Mouse (Mus musculus): Measurements from ENCODE around the gene Rtn4r. TPM values are rescaled to one million over a fixed set of nuclear protein-coding genes. Genes with fewer than 3 reads are reported as not detected.

Gene Rtn4r
- polyA plus RNA-seq, 1 experiment from 2014 or later: 0.11 TPM

DNA sequence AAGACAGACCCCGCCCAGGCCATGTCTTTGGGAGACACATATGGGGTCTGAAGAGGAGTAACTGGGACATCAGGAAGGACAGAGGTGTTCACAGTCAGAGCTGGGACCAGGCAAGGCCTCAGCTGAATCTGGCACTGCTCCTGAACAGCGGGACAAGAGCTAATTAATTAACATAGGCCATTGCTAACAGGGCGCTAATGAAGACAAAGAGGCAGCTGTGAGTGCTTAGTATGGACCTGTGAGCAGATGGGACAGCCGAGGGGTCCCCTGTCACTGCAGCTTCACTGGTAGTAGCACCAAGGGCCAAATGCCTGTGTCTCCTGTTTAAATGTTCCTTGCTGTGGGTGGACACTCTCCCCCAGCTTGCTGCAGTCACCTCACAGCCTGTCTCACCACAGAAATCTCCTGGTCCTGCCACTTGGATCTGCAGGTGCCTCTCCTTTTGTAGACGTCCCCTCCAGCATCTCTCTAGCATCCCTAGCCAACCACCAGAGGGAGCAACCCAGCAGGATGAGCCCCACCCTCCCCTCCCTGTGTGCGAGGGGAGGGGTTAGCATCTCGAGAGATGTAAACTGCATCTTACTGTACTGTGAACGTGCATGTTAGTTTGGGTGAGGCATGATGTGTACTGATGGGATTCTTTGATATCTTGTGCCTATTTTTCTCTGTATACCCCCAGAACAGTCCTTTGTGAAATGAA, 8.3 kb upstream of the Rtn4r start:
- ATAC-seq (ENCODE audit: low read depth): no peak
- no peak overlapping the region for H3K9ac ChIP-seq (ENCODE audit: low read depth, low read length)
- H3K36me3 ChIP-seq (ENCODE audit: control insufficient read depth, insufficient read depth): no peaks in the 10 kb centered on the region
- no peak overlapping the region for H3K4me2 ChIP-seq (ENCODE audit: low read depth, low read length)
- H3K27ac ChIP-seq (ENCODE audit: low read length): no peak overlapping the region
- 24% methylated on average over 8 of the region's 8 CpGs for WGBS (ENCODE audit: insufficient replicate concordance)
- no peak overlapping the region for H3K4me3 ChIP-seq (ENCODE audit: low read depth, low read length)
- no peaks in the 10 kb centered on the region for H3K27me3 ChIP-seq (ENCODE audit: control insufficient read depth, insufficient read depth, low read depth, low read length)
- H3K4me1 ChIP-seq (ENCODE audit: control insufficient read depth, low read depth, low read length): no peaks in the 10 kb centered on the region; the same call in 1 of the 2 replicates
- H3K9me3 ChIP-seq (replicated peaks; ENCODE audit: control insufficient read depth, low read length): no peaks in the 10 kb centered on the region

DNA sequence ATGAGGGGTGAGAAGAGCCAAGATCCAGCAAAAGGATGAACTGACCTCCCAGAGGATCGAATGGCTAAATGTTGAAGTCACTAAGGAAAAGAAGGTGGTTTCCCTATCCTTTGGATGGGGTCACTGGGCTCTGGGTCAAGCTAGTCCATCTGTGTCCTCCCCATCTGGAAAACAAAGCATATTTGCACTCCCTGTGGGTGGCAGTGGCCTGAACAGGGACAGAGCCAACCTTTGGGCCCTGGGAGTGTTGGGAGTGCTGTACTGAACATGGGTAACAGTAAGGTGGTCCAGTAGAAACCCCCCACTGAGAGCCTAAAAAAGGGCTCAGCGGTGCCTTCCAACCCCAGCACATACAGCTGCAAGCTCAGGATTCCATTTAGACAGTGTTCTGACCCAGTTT, 4.7 kb upstream of the Rtn4r start:
- Histone ChIP-seq H3K4me3 (ENCODE audit: low read depth, low read length) (no peak overlapping the region), H3K4me2 (ENCODE audit: low read depth, low read length) (no peak overlapping the region), H3K9ac (ENCODE audit: low read depth, low read length) (no peak overlapping the region), H3K27me3 (ENCODE audit: control insufficient read depth, insufficient read depth, low read depth, low read length) (peaks cover 18% of the 10 kb centered on the region), H3K4me1 (ENCODE audit: control insufficient read depth, low read depth, low read length) (peaks cover under 1% of the 10 kb centered on the region), H3K9me3 (replicated peaks; ENCODE audit: control insufficient read depth, low read length) (no peaks in the 10 kb centered on the region), H3K27ac (ENCODE audit: low read length) (no peak overlapping the region), H3K36me3 (ENCODE audit: control insufficient read depth, insufficient read depth) (no peaks in the 10 kb centered on the region)
- ATAC-seq (ENCODE audit: low read depth): peak; percentile 55; the same call in 1 of the 2 replicates
- 66% methylated on average over 2 of the region's 2 CpGs for WGBS (ENCODE audit: insufficient replicate concordance)

DNA sequence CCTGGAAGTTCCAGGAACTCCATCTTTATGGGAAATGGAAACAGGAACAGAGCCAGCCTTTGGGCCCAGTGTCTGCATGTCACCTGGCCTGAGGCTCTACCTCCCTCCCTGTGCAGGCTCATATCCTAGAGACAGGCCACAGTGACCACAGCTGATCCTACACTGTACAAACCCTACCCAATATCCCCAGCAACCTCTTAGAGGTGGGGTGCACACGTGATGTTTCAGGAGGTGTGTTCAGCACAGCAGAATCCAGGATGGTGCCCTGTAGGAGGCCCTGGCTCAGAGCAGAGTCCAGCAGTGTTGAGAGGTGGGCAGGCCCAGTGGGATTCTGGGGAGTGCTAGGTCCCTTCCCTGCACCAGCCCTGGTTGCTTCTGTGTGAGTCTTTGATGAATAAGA, 4.0 kb upstream of the Rtn4r start:
- peaks cover 4% of the 10 kb centered on the region for H3K4me1 ChIP-seq (ENCODE audit: control insufficient read depth, low read depth, low read length)
- ATAC-seq (ENCODE audit: low read depth): 0 out of 2 replicates have a peak, but pooled peaks have one; percentile 11
- 29% methylated on average over 1 of the region's 1 CpGs for WGBS (ENCODE audit: insufficient replicate concordance)
- no peak overlapping the region for H3K4me3 ChIP-seq (ENCODE audit: low read depth, low read length)
- no peaks in the 10 kb centered on the region for H3K36me3 ChIP-seq (ENCODE audit: control insufficient read depth, insufficient read depth)
- H3K9me3 ChIP-seq (replicated peaks; ENCODE audit: control insufficient read depth, low read length): no peaks in the 10 kb centered on the region
- H3K9ac ChIP-seq (ENCODE audit: low read depth, low read length): no peak overlapping the region
- H3K27ac ChIP-seq (ENCODE audit: low read length): no peak overlapping the region
- peaks cover 25% of the 10 kb centered on the region for H3K27me3 ChIP-seq (ENCODE audit: control insufficient read depth, insufficient read depth, low read depth, low read length)
- H3K4me2 ChIP-seq (ENCODE audit: low read depth, low read length): no peak overlapping the region

DNA sequence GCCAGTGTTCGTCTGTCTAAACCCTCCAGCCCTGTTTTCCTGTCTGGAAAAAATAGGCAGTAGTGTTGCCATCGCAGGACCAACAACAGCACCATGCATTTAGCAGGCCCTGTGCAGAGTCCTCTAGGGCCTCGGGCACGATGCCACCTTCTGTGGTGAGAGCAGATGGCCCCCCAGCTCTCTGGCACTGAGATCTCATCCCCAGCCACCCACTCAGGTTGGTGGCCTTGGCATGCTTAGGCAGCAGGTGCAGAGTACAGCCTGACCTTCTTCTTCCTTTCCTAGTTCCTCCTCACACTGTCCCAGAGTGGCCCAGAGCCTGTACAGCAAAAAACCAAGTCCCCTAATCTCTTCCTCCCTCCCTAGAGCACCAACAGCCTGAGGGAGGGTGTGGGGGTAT, 3.4 kb upstream of the Rtn4r start:
- no peak for ATAC-seq (ENCODE audit: low read depth)
- Histone ChIP-seq H3K4me3 (ENCODE audit: low read depth, low read length) (no peak overlapping the region), H3K9ac (ENCODE audit: low read depth, low read length) (no peak overlapping the region), H3K36me3 (ENCODE audit: control insufficient read depth, insufficient read depth) (no peaks in the 10 kb centered on the region), H3K27me3 (ENCODE audit: control insufficient read depth, insufficient read depth, low read depth, low read length) (peaks cover 31% of the 10 kb centered on the region), H3K4me1 (ENCODE audit: control insufficient read depth, low read depth, low read length) (peaks cover 4% of the 10 kb centered on the region), H3K9me3 (replicated peaks; ENCODE audit: control insufficient read depth, low read length) (no peaks in the 10 kb centered on the region), H3K27ac (ENCODE audit: low read length) (no peak overlapping the region), H3K4me2 (ENCODE audit: low read depth, low read length) (no peak overlapping the region)
- WGBS (ENCODE audit: insufficient replicate concordance): 44% methylated on average over 4 of the region's 4 CpGs

DNA sequence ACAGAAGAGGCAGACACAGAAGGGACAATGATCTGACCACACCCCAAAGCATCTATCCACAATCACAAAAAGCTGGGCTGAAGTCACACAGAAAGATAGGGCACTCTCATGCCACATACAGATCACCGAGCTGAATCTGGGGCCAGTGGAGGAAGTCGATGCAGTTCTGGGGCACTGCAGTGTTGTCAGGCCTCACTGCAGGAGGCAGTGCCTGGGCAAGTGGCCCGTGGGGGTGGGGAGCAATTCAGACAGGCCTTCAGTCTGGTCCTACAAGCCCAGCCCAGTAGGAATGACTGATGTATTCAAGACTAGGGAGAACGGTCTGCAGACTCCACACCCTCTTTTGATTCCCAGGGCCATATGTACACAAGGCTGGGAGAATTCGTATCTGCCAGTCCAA, 2.8 kb upstream of the Rtn4r start:
- ATAC-seq (ENCODE audit: low read depth): no peak
- H3K27ac ChIP-seq (ENCODE audit: low read length): no peak overlapping the region
- no peaks in the 10 kb centered on the region for H3K9me3 ChIP-seq (replicated peaks; ENCODE audit: control insufficient read depth, low read length)
- no peak overlapping the region for H3K4me2 ChIP-seq (ENCODE audit: low read depth, low read length)
- H3K4me3 ChIP-seq (ENCODE audit: low read depth, low read length): no peak overlapping the region
- H3K27me3 ChIP-seq (ENCODE audit: control insufficient read depth, insufficient read depth, low read depth, low read length): peaks cover 35% of the 10 kb centered on the region
- H3K4me1 ChIP-seq (ENCODE audit: control insufficient read depth, low read depth, low read length): peaks cover 4% of the 10 kb centered on the region
- 15% methylated on average over 5 of the region's 5 CpGs for WGBS (ENCODE audit: insufficient replicate concordance)
- H3K36me3 ChIP-seq (ENCODE audit: control insufficient read depth, insufficient read depth): no peaks in the 10 kb centered on the region
- no peak overlapping the region for H3K9ac ChIP-seq (ENCODE audit: low read depth, low read length)

DNA sequence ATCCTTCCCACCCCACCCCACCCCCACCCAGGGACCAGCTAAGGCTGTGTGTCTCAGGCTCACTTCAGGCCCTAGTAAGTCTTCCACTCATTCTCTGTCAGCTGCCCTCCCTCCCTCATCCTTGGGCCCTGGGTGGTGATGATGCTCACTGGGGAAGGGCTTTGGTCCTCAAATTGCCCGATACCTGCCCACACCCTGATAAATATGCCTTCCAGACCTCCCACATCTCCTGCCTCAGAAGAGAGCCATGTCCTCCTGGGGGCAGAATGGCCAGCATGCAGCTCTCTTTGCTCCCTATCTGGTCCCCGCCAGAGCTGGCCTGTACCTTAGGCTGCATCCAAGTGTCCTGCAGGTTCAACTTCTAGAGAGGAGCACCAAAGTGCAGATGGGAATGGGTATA, 2.3 kb upstream of the Rtn4r start:
- Histone ChIP-seq H3K9me3 (replicated peaks; ENCODE audit: control insufficient read depth, low read length) (no peaks in the 10 kb centered on the region), H3K36me3 (ENCODE audit: control insufficient read depth, insufficient read depth) (no peaks in the 10 kb centered on the region), H3K4me2 (ENCODE audit: low read depth, low read length) (no peak overlapping the region), H3K27ac (ENCODE audit: low read length) (no peak overlapping the region), H3K4me3 (ENCODE audit: low read depth, low read length) (no peak overlapping the region), H3K4me1 (ENCODE audit: control insufficient read depth, low read depth, low read length) (peaks cover 4% of the 10 kb centered on the region), H3K9ac (ENCODE audit: low read depth, low read length) (no peak overlapping the region), H3K27me3 (ENCODE audit: control insufficient read depth, insufficient read depth, low read depth, low read length) (peaks cover 35% of the 10 kb centered on the region)
- WGBS (ENCODE audit: insufficient replicate concordance): 65% methylated on average over 2 of the region's 2 CpGs
- no peak for ATAC-seq (ENCODE audit: low read depth)

DNA sequence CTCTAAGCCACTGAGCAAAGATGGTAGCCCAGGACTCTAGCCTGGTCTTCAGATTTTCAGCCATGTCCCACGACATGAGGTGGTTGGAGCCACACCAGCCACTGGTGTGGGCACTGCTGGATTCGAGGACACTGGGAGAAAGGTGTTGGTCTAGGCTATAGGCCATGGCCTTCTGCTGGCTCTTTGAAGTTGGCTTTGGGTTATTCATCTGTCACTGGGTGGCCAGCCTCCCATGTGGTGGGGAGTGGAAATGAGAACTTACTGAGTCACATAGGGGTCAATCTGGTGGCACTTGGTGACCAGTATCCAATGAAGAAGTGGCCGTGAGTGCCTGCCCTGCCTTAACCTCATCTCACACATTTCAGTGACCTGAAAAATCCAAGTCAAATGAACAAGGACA, 1.2 kb upstream of the Rtn4r start:
- Histone ChIP-seq H3K9ac (ENCODE audit: low read depth, low read length) (no peak overlapping the region), H3K27ac (ENCODE audit: low read length) (no peak overlapping the region), H3K36me3 (ENCODE audit: control insufficient read depth, insufficient read depth) (no peaks in the 10 kb centered on the region), H3K4me3 (ENCODE audit: low read depth, low read length) (no peak overlapping the region), H3K4me1 (ENCODE audit: control insufficient read depth, low read depth, low read length) (peaks cover 4% of the 10 kb centered on the region), H3K4me2 (ENCODE audit: low read depth, low read length) (no peak overlapping the region), H3K9me3 (replicated peaks; ENCODE audit: control insufficient read depth, low read length) (no peaks in the 10 kb centered on the region), H3K27me3 (ENCODE audit: control insufficient read depth, insufficient read depth, low read depth, low read length) (peaks cover 35% of the 10 kb centered on the region)
- no peak for ATAC-seq (ENCODE audit: low read depth)
- WGBS (ENCODE audit: insufficient replicate concordance): 57% methylated on average over 3 of the region's 3 CpGs

DNA sequence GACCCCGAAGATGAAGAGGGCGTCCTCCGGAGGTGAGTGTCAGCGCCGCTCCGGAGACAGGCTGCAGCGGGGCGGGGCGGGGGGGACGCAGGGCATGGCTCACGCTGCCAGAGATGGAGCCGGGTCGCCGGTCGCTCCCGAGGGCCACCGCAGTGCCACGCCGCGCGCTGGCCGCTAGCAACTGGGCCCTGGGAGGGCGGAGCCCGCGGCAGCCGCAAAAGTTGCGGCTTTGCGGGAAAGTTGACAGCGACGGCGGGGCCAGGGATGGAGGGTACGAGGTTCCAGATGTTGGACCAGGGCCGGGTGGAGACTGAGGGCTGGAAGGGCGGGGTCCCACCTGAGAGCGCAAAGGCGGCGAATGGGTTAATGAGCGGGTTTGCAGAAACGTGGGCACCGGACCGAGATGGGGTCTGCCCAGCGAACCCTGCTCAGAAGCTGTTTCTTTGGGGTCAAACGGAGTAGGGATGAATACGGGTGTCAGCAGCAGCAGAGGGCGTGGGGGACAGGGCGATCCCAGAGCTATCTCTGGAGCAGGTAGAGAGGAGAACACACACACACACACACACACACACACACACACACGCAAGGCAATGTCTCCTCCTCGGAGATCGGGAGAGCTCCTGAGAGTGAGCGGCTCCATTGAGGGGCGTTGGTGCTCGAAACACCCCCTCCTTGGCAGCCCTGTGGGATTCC, 575 bp downstream of the Rtn4r start:
- 3% methylated on average over 52 of the region's 52 CpGs for WGBS (ENCODE audit: insufficient replicate concordance)
- no peaks in the 10 kb centered on the region for H3K36me3 ChIP-seq (ENCODE audit: control insufficient read depth, insufficient read depth)
- ATAC-seq (ENCODE audit: low read depth): 0 out of 2 replicates have a peak, but pooled peaks have one; percentile 2
- H3K4me1 ChIP-seq (ENCODE audit: control insufficient read depth, low read depth, low read length): peaks cover 4% of the 10 kb centered on the region
- H3K4me3 ChIP-seq (ENCODE audit: low read depth, low read length): peak overlapping the region; percentile 61
- peaks cover 35% of the 10 kb centered on the region for H3K27me3 ChIP-seq (ENCODE audit: control insufficient read depth, insufficient read depth, low read depth, low read length)
- no peak overlapping the region for H3K27ac ChIP-seq (ENCODE audit: low read length)
- H3K9ac ChIP-seq (ENCODE audit: low read depth, low read length): peak overlapping the region; percentile 34
- no peaks in the 10 kb centered on the region for H3K9me3 ChIP-seq (replicated peaks; ENCODE audit: control insufficient read depth, low read length)
- H3K4me2 ChIP-seq (ENCODE audit: low read depth, low read length): peak overlapping the region; percentile 77

DNA sequence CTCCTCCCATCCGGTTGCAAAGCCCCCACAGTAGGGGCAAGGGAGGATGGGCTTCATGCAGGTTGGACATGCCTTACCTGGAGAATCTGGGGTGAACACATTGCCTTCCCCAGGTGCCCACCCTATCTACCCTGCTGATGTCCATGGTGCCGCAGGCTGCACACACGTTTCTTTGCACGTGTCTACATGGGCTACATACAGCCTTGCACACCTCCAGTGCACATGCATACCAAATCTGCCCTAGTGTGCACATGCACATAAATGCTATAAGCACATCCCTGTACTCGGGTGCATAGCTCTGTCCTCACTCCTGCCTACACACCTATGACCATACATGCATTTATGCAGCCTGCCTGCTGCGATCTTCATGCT, 1.1 kb downstream of the Rtn4r start:
- 0 out of 2 replicates have a peak overlapping the region, but pooled peaks have one; percentile 77 for H3K4me2 ChIP-seq (ENCODE audit: low read depth, low read length)
- H3K4me3 ChIP-seq (ENCODE audit: low read depth, low read length): no peak overlapping the region
- peaks cover 4% of the 10 kb centered on the region; the same call in 1 of the 2 replicates for H3K4me1 ChIP-seq (ENCODE audit: control insufficient read depth, low read depth, low read length)
- no peak for ATAC-seq (ENCODE audit: low read depth)
- 54% methylated on average over 6 of the region's 6 CpGs for WGBS (ENCODE audit: insufficient replicate concordance)
- no peaks in the 10 kb centered on the region for H3K36me3 ChIP-seq (ENCODE audit: control insufficient read depth, insufficient read depth)
- no peak overlapping the region for H3K9ac ChIP-seq (ENCODE audit: low read depth, low read length)
- H3K9me3 ChIP-seq (replicated peaks; ENCODE audit: control insufficient read depth, low read length): no peaks in the 10 kb centered on the region
- no peak overlapping the region for H3K27ac ChIP-seq (ENCODE audit: low read length)
- H3K27me3 ChIP-seq (ENCODE audit: control insufficient read depth, insufficient read depth, low read depth, low read length): peaks cover 35% of the 10 kb centered on the region

Data from liver, embryonic 16.5 days (tissue).